Mouse (Mus musculus) left cerebral cortex, postnatal 4 days (tissue): Measurements from ENCODE around the gene Gm13697. TPM values are rescaled to one million over a fixed set of nuclear protein-coding genes. Genes with fewer than 3 reads are reported as not detected.
A peak's percentile ranks its signal among the peaks of the same experiment; 100 is the strongest.
"Not testable (repeated sequence)": the region's sequence is repeated elsewhere in the genome, so short reads cannot be mapped to it uniquely, and the experiment has no call there.

Experiments used
- DNase-seq: peaks from one replicate; pipeline ENCODE4 v3.0.0-alpha.2; 2022
- intact Hi-C: fragments of 180-260 bp; cut with DNase I; formaldehyde crosslinking; loops from one replicate; pipeline ENCODE4 v1.15.1; 2025
- total RNA-seq, 2 experiments: library from RNA; stranded (reverse); gene quantifications; 2 replicates each; pipeline ENCODE4 v1.2.3; 2021

Gm13697 gene
- 1 to 10 TPM; 2.0 to 2.3 TPM for total RNA-seq

DNA sequence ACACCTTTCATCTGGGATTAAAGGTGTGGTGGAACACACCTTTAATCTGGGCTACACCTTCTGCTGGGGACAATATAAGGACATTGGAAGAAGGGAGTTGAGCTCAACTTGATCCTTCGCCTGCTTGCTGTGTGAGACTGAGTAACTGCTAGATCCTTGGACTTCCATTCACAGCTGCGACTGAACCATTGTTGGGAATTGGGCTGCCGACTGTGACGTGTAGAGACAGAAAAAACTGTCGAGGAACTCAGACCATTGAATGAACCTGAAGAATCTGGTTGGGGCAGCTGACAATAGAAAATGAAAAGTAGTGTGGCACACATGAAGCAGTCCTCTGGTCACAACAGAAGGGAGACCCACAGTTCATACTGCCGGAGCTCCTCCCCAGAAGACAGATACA, at the start of gene Gm13697:
TSS of gene Gm13697 (plus strand) at position 301 of the 400 bp plus-strand sequence.
- intact Hi-C loops, DNase-seq: not testable (repeated sequence)

DNA sequence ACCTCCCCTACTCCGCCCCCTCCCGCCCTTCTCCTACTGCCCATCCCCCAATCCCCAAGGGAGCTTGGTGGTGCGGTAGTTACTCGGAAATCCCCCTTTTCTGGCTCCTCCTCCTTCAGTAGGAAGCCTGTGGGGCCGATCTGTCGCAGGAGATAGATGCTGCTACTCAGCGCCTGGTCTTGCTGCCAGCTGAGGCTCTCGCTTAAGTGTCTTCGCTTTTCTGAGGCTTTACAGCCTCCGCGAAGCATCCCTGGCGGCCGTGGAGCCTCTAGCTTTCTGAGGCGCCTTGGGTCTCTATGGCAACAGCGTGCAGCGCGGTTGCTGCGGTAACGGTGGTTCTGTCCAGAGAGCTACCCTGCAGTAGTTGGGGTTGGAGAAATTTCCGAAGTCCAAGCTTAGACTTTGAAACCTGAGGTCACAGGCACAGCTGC, 43.6 kb upstream of the Gm13697 start, which contains the start of gene Zswim2:
TSS of gene Zswim2 (minus strand) at position 298 of the 431 bp plus-strand sequence.
- intact Hi-C loops: no loop called here
- DNase-seq: peak; percentile 75

GRCm38 (mm10) chr2:83941378-83941777, 43.2 kb upstream of the Gm13697 start:
- no peak for DNase-seq
- intact Hi-C loops: no loop called here

DNA sequence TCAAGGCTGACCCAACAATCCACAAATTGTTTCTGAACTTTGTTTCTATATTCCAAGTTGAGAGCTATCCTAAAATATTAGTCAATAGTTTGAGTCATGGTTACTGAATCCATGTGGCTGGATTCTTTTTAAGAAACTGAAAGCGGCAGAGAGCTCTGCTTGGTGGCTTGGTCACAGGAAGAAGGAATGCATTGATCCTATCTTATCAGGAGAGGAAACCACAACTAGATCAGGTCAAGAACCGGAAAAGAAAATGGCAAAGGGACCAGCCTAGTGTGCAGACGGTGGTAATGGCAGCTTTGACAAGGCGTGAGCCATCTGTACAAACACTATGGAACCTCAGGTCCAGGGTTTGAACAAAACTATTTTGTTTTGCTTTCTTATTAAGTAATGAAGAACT, 42.8 kb upstream of the Gm13697 start:
- DNase-seq: no peak
- intact Hi-C loops: no loop called here

- intact Hi-C loops, DNase-seq: not testable (repeated sequence)
These were observed 29.1 kb upstream of the Gm13697 start, which contains the start of gene Gm13698 for GRCm38 (mm10) chr2:83955393-83955792. Gene Gm13698 (plus strand): TSS chr2:83955693.

DNA sequence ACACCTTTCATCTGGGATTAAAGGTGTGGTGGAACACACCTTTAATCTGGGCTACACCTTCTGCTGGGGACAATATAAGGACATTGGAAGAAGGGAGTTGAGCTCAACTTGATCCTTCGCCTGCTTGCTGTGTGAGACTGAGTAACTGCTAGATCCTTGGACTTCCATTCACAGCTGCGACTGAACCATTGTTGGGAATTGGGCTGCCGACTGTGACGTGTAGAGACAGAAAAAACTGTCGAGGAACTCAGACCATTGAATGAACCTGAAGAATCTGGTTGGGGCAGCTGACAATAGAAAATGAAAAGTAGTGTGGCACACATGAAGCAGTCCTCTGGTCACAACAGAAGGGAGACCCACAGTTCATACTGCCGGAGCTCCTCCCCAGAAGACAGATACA, 23.3 kb upstream of the Gm13697 start, which contains the start of gene Gm13693:
TSS of gene Gm13693 (plus strand) at position 301 of the 400 bp plus-strand sequence.
- intact Hi-C loops, DNase-seq: not testable (repeated sequence)

GRCm38 (mm10) chr2:83967013-83967412, 17.5 kb upstream of the Gm13697 start, which contains the start of gene Gm13695:
Gene Gm13695 (plus strand): TSS chr2:83967313.
- intact Hi-C loops, DNase-seq: not testable (repeated sequence)

DNA sequence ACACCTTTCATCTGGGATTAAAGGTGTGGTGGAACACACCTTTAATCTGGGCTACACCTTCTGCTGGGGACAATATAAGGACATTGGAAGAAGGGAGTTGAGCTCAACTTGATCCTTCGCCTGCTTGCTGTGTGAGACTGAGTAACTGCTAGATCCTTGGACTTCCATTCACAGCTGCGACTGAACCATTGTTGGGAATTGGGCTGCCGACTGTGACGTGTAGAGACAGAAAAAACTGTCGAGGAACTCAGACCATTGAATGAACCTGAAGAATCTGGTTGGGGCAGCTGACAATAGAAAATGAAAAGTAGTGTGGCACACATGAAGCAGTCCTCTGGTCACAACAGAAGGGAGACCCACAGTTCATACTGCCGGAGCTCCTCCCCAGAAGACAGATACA, 11.7 kb upstream of the Gm13697 start, which contains the start of gene Gm13696:
TSS of gene Gm13696 (plus strand) at position 301 of the 400 bp plus-strand sequence.
- DNase-seq, intact Hi-C loops: not testable (repeated sequence)

DNA sequence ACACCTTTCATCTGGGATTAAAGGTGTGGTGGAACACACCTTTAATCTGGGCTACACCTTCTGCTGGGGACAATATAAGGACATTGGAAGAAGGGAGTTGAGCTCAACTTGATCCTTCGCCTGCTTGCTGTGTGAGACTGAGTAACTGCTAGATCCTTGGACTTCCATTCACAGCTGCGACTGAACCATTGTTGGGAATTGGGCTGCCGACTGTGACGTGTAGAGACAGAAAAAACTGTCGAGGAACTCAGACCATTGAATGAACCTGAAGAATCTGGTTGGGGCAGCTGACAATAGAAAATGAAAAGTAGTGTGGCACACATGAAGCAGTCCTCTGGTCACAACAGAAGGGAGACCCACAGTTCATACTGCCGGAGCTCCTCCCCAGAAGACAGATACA, 5.9 kb upstream of the Gm13697 start, which contains the start of gene Gm13694:
TSS of gene Gm13694 (plus strand) at position 301 of the 400 bp plus-strand sequence.
- intact Hi-C loops, DNase-seq: not testable (repeated sequence)

DNA sequence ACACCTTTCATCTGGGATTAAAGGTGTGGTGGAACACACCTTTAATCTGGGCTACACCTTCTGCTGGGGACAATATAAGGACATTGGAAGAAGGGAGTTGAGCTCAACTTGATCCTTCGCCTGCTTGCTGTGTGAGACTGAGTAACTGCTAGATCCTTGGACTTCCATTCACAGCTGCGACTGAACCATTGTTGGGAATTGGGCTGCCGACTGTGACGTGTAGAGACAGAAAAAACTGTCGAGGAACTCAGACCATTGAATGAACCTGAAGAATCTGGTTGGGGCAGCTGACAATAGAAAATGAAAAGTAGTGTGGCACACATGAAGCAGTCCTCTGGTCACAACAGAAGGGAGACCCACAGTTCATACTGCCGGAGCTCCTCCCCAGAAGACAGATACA, 5.7 kb downstream of the Gm13697 start, which contains the start of gene Gm13691:
TSS of gene Gm13691 (plus strand) at position 301 of the 400 bp plus-strand sequence.
- DNase-seq, intact Hi-C loops: not testable (repeated sequence)

- DNase-seq, intact Hi-C loops: not testable (repeated sequence)
These were observed 9.2 kb downstream of the Gm13697 start for GRCm38 (mm10) chr2:83993639-83994255.

- intact Hi-C loops, DNase-seq: not testable (repeated sequence)
These were observed 10.0 kb downstream of the Gm13697 start for GRCm38 (mm10) chr2:83994526-83994925.

GRCm38 (mm10) chr2:84008913-84009312, 24.4 kb downstream of the Gm13697 start:
- DNase-seq: peak; percentile 49
- intact Hi-C loops: no loop called here

- intact Hi-C loops: no loop called here
- no peak for DNase-seq
These were observed 25.3 kb downstream of the Gm13697 start for GRCm38 (mm10) chr2:84009818-84010217.

DNA sequence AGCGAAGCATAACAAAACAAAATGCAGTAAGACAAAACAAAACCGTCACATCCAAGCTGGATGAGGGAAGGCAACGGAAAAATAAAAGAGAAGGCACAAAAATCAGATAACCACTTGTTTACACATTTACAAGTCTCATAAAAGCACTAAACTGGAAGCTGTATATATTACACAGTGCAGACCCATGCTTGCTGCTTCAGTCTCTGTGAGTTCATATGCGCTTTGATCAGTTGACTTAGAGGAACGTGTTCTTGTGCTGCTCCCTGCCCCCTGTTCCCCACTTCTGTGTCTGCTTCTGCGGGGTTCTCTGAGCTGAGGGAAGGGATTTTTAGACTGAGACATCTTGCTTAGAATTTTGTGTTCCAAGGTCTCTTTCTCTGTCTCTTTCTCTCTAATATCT, 30.0 kb downstream of the Gm13697 start:
- DNase-seq: no peak
- intact Hi-C loops: no loop called here

- intact Hi-C loops, DNase-seq: not testable (repeated sequence)
These were observed 31.7 kb downstream of the Gm13697 start for GRCm38 (mm10) chr2:84016291-84016690.

- DNase-seq: no peak
- intact Hi-C loops: no loop called here
These were observed 33.8 kb downstream of the Gm13697 start for GRCm38 (mm10) chr2:84018330-84018729.

DNA sequence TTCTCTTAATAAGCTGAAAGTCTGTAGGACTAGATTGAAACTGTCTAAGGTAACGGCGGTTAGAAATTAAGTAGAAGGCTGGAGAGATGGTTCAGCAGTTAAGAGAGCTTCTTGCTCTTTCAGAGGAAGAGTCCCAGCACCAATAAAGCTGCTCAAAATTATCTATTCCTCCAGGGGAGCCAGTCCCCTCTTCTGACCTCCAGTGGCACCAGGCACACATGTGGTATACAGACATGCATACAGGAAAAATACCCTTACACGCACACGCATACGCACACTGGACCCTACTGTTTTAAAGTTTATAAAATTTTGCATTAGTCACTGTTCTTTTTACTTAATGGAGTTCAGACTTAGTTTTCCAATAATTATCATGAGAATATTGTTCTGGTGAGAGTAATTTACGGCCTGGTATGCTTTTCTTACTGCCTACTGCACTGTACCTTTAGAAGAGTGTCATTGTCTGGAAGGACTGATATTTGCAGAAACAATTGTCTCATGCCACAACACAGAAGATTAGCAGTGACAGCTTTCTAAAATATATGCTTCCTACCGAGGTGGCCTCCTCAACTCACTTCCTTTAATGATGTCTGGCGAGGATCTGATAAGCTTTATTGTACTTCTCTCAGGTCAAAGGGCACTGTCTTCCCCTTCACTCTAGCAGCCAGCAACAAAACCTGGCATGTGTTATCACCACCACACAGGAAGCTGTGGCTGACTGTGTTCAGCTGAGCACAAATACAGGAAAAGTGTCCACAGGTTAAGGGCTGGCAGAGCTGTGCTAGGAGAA, 35.2 kb downstream of the Gm13697 start:
- intact Hi-C loops: no loop called here
- DNase-seq: no peak

DNA sequence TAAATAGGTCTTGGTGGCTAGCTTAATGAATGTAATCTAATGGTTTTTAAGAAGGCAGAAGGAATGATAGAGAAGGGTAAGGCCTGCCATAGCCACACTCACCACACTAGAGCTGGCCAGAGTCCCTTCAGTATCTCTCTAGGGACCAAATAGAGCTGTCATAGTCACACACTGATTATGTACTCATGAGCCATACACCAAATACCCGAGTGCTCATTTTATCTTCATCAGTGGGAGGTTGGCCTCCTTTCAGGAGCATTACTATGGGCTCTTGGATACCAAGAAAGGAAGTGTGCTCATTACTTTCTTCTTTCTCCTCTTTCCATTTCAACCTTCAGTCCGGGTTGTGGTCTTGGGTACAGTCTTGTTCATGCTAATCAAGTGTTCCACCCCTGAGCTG, 37.4 kb downstream of the Gm13697 start:
- intact Hi-C loops: no loop called here
- DNase-seq: no peak

- no peak for DNase-seq
- intact Hi-C loops: no loop called here
These were observed 38.4 kb downstream of the Gm13697 start for GRCm38 (mm10) chr2:84022905-84023304.

- intact Hi-C loops: no loop called here
These were observed 38.8 kb downstream of the Gm13697 start for GRCm38 (mm10) chr2:84023319-84023718.

More at GRCm38 (mm10) chr2:84023319-84023718, 38.8 kb downstream of the Gm13697 start:
- DNase-seq: no peak
